ENCODE assay signal across 8 mouse cellular contexts in the genomic region with DNA sequence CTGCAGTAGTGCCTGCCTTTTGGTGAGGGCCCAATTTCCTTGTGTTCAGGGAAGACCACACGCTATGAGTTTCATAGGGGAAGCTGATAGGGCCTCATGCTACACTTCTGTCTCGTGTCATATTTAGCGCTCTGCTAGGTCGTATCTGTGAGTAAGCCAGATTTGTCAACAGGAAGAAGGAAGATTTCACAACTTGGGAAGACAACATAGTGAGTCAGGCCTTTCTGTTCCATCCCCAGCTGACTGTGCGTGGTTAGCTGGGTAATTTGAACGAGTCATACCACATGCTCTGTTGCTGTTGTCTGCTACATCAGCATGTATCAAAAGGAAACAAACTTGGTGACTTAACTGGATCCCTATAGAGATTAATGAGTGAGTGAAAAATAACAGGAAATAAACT. TPM values are rescaled to one million over a fixed set of nuclear protein-coding genes. Genes with fewer than 3 reads are reported as not detected.
A peak's percentile ranks its signal among the peaks of the same experiment; 100 is the strongest.
DNase-seq lines count a peak whose midpoint lies in the region; ATAC-seq and TF ChIP-seq lines count a peak whose summit lies in the region.

No protein-coding gene starts in this region.

- ATAC-seq in lung, postnatal 0 days, result peak; percentile 78
- ATAC-seq in neutrophil, adult 5-6 weeks (ENCODE audit: extremely low read depth, insufficient number of reproducible peaks, low FRiP score, poor library complexity, severe bottlenecking), result peak; percentile 99
- ATAC-seq in forebrain, embryonic 16.5 days, result no peak

- H3K4me3 ChIP-seq in lung, postnatal 0 days (ENCODE audit: low read depth, low read length), result no peak overlapping the region
- no peak overlapping the region for H3K4me3 ChIP-seq in lung, adult 2 months (replicated peaks; ENCODE audit: extremely low read depth, low read depth, low read length)
- no peak overlapping the region for H3K4me3 ChIP-seq in forebrain, embryonic 16.5 days (replicated peaks; ENCODE audit: low read length)

- no peak for TF ChIP-seq POLR2A in lung, adult 2 months (IDR thresholded peaks at IDR 0.05; ENCODE audit: borderline replicate concordance, extremely low read depth, low read depth, low read length)

- no peak overlapping the region for H3K27ac ChIP-seq in lung, postnatal 0 days (ENCODE audit: low read length)
- H3K27ac ChIP-seq in forebrain, embryonic 16.5 days (ENCODE audit: low read length), result no peak overlapping the region

- no peaks in the 10 kb centered on the region for H3K36me3 ChIP-seq in lung, postnatal 0 days (ENCODE audit: insufficient read depth, low read length)
- no peaks in the 10 kb centered on the region for H3K36me3 ChIP-seq in forebrain, embryonic 16.5 days (ENCODE audit: control insufficient read depth, insufficient read depth)

- peak; percentile 46; the same call in 1 of the 2 replicates for TF ChIP-seq EP300 in lung, postnatal 0 days (IDR thresholded peaks at IDR 0.05)

- peak; percentile 54 for DNase-seq in adrenal gland, postnatal 14 days
- DNase-seq in adrenal gland, postnatal 4 days (ENCODE audit: low spot score in 2 of 2), result no peak
- DNase-seq in lung, postnatal 0 days (ENCODE audit: low spot score), result peak; percentile 84
- DNase-seq in lung, adult 2 months, result no peak
- peak; percentile 37 to 54 for DNase-seq in layer of hippocampus, adult 8-10 months (ENCODE audit: low spot score in 2 of 2)
- DNase-seq in retina, embryonic 14.5 days (ENCODE audit: low spot score), result no peak

- no peaks in the 10 kb centered on the region for H3K27me3 ChIP-seq in lung, postnatal 0 days (replicated peaks; ENCODE audit: insufficient read depth, low read length)
- no peaks in the 10 kb centered on the region for H3K27me3 ChIP-seq in forebrain, embryonic 16.5 days (replicated peaks; ENCODE audit: control insufficient read depth, insufficient read depth, low read length)

- no peak overlapping the region for H3K9ac ChIP-seq in lung, postnatal 0 days (replicated peaks; ENCODE audit: low read depth)
- H3K9ac ChIP-seq in forebrain, embryonic 16.5 days (replicated peaks; ENCODE audit: low read depth, low read length), result no peak overlapping the region

- TF ChIP-seq CTCF in lung, postnatal 0 days (IDR thresholded peaks at IDR 0.05), result no peak
- TF ChIP-seq CTCF in lung, adult 2 months (IDR thresholded peaks at IDR 0.05; ENCODE audit: insufficient read depth, low read length), result no peak

- no peak overlapping the region for H3K4me2 ChIP-seq in lung, postnatal 0 days (replicated peaks; ENCODE audit: low read depth, low read length)
- no peak overlapping the region for H3K4me2 ChIP-seq in forebrain, embryonic 16.5 days (ENCODE audit: low read length)

- 49% methylated on average over 6 of the region's 6 CpGs for WGBS in lung, postnatal 0 days
- WGBS in lung, adult 2 months, result 44% methylated on average over 6 of the region's 6 CpGs
- 76% methylated on average over 6 of the region's 6 CpGs for WGBS in forebrain, embryonic 16.5 days

- H3K9me3 ChIP-seq in lung, postnatal 0 days (ENCODE audit: low read length), result no peaks in the 10 kb centered on the region
- no peaks in the 10 kb centered on the region for H3K9me3 ChIP-seq in forebrain, embryonic 16.5 days (ENCODE audit: control insufficient read depth, low read length)

- peaks cover 5% of the 10 kb centered on the region; the same call in 1 of the 2 replicates for H3K4me1 ChIP-seq in lung, postnatal 0 days (ENCODE audit: insufficient read depth, low read depth, low read length)
- peaks cover 9% of the 10 kb centered on the region for H3K4me1 ChIP-seq in lung, adult 2 months (ENCODE audit: control insufficient read depth, insufficient read depth, low read length)
- H3K4me1 ChIP-seq in forebrain, embryonic 16.5 days (replicated peaks; ENCODE audit: control insufficient read depth, insufficient read depth, low read length), result peaks cover 2% of the 10 kb centered on the region; the same call in 1 of the 2 replicates

RNA-seq across cellular contexts. Expression of a gene that starts 17.4 kb away (rescaled TPM):
- total RNA-seq in adrenal gland, postnatal 14 days (2021), result 32.6 and 43.0 TPM in 2 replicates
- total RNA-seq in adrenal gland, postnatal 4 days (2021), result 10 to 100 TPM; 55.2 to 63.6 TPM
- polyA plus RNA-seq in lung, postnatal 0 days (2015; fragmentation: Nextera tagmentation; extraction: Ambion mirVana), result 54.1 and 65.8 TPM in 2 replicates
- 51.2 and 55.8 TPM in 2 replicates for polyA plus RNA-seq in lung, adult 2 months (2012; rRNA removed)
- 100 to 1,000 TPM in 2 of 4 experiments, 10 to 100 TPM in 2; 87.1 to 123 (median 105) TPM for total RNA-seq in layer of hippocampus, adult 8-10 months (2022)
- total RNA-seq in neutrophil, adult 5-6 weeks (2017), result 118 and 135 TPM in 2 replicates
- 35.6 and 40.1 TPM in 2 replicates for polyA plus RNA-seq in forebrain, embryonic 16.5 days (2015; fragmentation: Nextera tagmentation; extraction: Ambion mirVana)

Comparison
In these comparisons a context has a peak if more than half of its experiments do, and no peak if none do; other contexts are left out.
1. DNase-seq: peak in adrenal gland, postnatal 14 days (single experiment), lung, postnatal 0 days (single experiment) and layer of hippocampus, adult 8-10 months (2 of 2); none in adrenal gland, postnatal 4 days (0 of 2), lung, adult 2 months (single experiment) and retina, embryonic 14.5 days (single experiment).